Mouse (Mus musculus) hindbrain, embryonic 11.5 days (tissue): ENCODE data around the gene Gm21969. TPM values are rescaled to one million over a fixed set of nuclear protein-coding genes. Genes with fewer than 3 reads are reported as not detected.

Experiments
- ATAC-seq: fragments of 200-750 bp; cut with Nextera tagmentation; 2 replicates; pipeline ENCODE4 v1.8.0; 2017; ENCODE audit warnings: mild to moderate bottlenecking, moderate TSS enrichment, moderate library complexity; ENCODE audit not compliant: low FRiP score
- DNase-seq: peaks from one replicate; pipeline ENCODE4 v3.0.0-alpha.2; 2015; ENCODE audit warnings: low spot score
- H3K27ac ChIP-seq: fragments of 300-500 bp; sonication (generic); 2 replicates; pipeline ENCODE4 v1.5.1; 2014; ENCODE audit warnings: mild to moderate bottlenecking, low read depth, low read length
- H3K27me3 ChIP-seq: fragments of 300-500 bp; sonication (generic); 2 replicates; pipeline ENCODE4 v1.6.1; 2014; ENCODE audit warnings: mild to moderate bottlenecking, low read length, moderate library complexity, mixed read lengths; ENCODE audit not compliant: control insufficient read depth, insufficient read depth
- H3K36me3 ChIP-seq: fragments of 300-500 bp; sonication (generic); 2 replicates; pipeline ENCODE4 v1.6.1; 2014; ENCODE audit warnings: mild to moderate bottlenecking, low read length, moderate library complexity, mixed read lengths; ENCODE audit not compliant: control insufficient read depth, insufficient read depth
- H3K4me1 ChIP-seq: fragments of 300-500 bp; sonication (generic); replicated peaks from 2 replicates; pipeline ENCODE4 v1.6.1; 2014; ENCODE audit warnings: low read length, mixed read lengths; ENCODE audit not compliant: control insufficient read depth, insufficient read depth
- H3K4me2 ChIP-seq: fragments of 300-500 bp; sonication (generic); replicated peaks from 2 replicates; pipeline ENCODE4 v1.6.1; 2014; ENCODE audit warnings: mild to moderate bottlenecking, low read depth, low read length
- H3K4me3 ChIP-seq: fragments of 300-500 bp; sonication (generic); 2 replicates; pipeline ENCODE4 v1.5.1; 2014; ENCODE audit warnings: low read depth, low read length
- H3K9ac ChIP-seq: fragments of 300-500 bp; sonication (generic); 2 replicates; pipeline ENCODE4 v1.6.1; 2014; ENCODE audit warnings: low read depth, low read length
- H3K9me3 ChIP-seq: fragments of 300-500 bp; sonication (generic); 2 replicates; pipeline ENCODE4 v1.6.1; 2016; ENCODE audit warnings: low read length; ENCODE audit not compliant: control insufficient read depth
- WGBS: fragments of 180-500 bp; shearing (Covaris S2); extraction: QIAGEN DNeasy Blood & Tissue Kit; methylation state at CpG from one replicate; pipeline ENCODE4 v1.1.7; 2014; 5-methylcytosine and 5-hydroxymethylcytosine counted together
- polyA plus RNA-seq: library from polyadenylated mRNA; unstranded; fragments of >200 nt; fragmentation: Nextera tagmentation; extraction: Ambion mirVana; gene quantifications from 2 replicates; pipeline ENCODE4 v1.2.1, GENCODE M21; 2014

Gene Gm21969
- polyA plus RNA-seq, 1 experiment from 2014 or later: not detected

GRCm38 (mm10) chr4:139582346-139582745 lies 20.6 kb upstream of the Gm21969 start:
- H3K9ac ChIP-seq: no peak overlapping the region
- H3K27me3 ChIP-seq: no peaks in the 10 kb centered on the region
- H3K9me3 ChIP-seq: no peaks in the 10 kb centered on the region
- H3K4me2 ChIP-seq: no peak overlapping the region
- no peaks in the 10 kb centered on the region for H3K36me3 ChIP-seq
- H3K4me3 ChIP-seq: no peak overlapping the region
- H3K4me1 ChIP-seq: peaks cover 19% of the 10 kb centered on the region
- no peak for ATAC-seq
- WGBS: 85% methylated on average over 6 of the region's 6 CpGs
- no peak overlapping the region for H3K27ac ChIP-seq
- DNase-seq: no peak

- DNase-seq (no peak), ATAC-seq (no peak)
- H3K4me2 ChIP-seq: no peak overlapping the region
- H3K27ac ChIP-seq: no peak overlapping the region
- no peaks in the 10 kb centered on the region for H3K36me3 ChIP-seq
- WGBS: 54% methylated on average over 3 of the region's 3 CpGs
- no peaks in the 10 kb centered on the region for H3K27me3 ChIP-seq
- H3K4me1 ChIP-seq: peaks cover 19% of the 10 kb centered on the region
- H3K9ac ChIP-seq: no peak overlapping the region
- no peak overlapping the region for H3K4me3 ChIP-seq
- no peaks in the 10 kb centered on the region for H3K9me3 ChIP-seq
Measured at GRCm38 (mm10) chr4:139582903-139583302, 20.1 kb upstream of the Gm21969 start.

GRCm38 (mm10) chr4:139583629-139584245 lies 19.2 kb upstream of the Gm21969 start:
- H3K4me1 ChIP-seq: peaks cover 19% of the 10 kb centered on the region
- 82% methylated on average over 11 of the region's 11 CpGs for WGBS

GRCm38 (mm10) chr4:139584704-139585103 lies 18.3 kb upstream of the Gm21969 start:
- no peaks in the 10 kb centered on the region for H3K27me3 ChIP-seq
- no peak overlapping the region for H3K4me3 ChIP-seq
- H3K36me3 ChIP-seq: no peaks in the 10 kb centered on the region
- no peak for DNase-seq
- H3K4me2 ChIP-seq: no peak overlapping the region
- no peaks in the 10 kb centered on the region for H3K9me3 ChIP-seq
- H3K27ac ChIP-seq: no peak overlapping the region
- H3K9ac ChIP-seq: no peak overlapping the region
- peaks cover 21% of the 10 kb centered on the region for H3K4me1 ChIP-seq
- WGBS: 78% methylated on average over 11 of the region's 11 CpGs
- no peak for ATAC-seq

More at GRCm38 (mm10) chr4:139583629-139584245, 19.2 kb upstream of the Gm21969 start:
- ATAC-seq: no peak
- H3K27ac ChIP-seq: no peak overlapping the region
- no peak for DNase-seq
- H3K27me3 ChIP-seq: no peaks in the 10 kb centered on the region
- H3K4me2 ChIP-seq: no peak overlapping the region
- H3K9me3 ChIP-seq: no peaks in the 10 kb centered on the region
- H3K36me3 ChIP-seq: no peaks in the 10 kb centered on the region
- no peak overlapping the region for H3K9ac ChIP-seq
- no peak overlapping the region for H3K4me3 ChIP-seq

GRCm38 (mm10) chr4:139585713-139586112 lies 17.3 kb upstream of the Gm21969 start:
- WGBS: 89% methylated on average over 7 of the region's 7 CpGs
- Histone ChIP-seq H3K4me2 (no peak overlapping the region), H3K27me3 (no peaks in the 10 kb centered on the region), H3K36me3 (no peaks in the 10 kb centered on the region), H3K4me3 (no peak overlapping the region), H3K27ac (no peak overlapping the region), H3K4me1 (peaks cover 14% of the 10 kb centered on the region), H3K9me3 (no peaks in the 10 kb centered on the region), H3K9ac (no peak overlapping the region)
- DNase-seq: no peak
- no peak for ATAC-seq

- H3K36me3 ChIP-seq: no peaks in the 10 kb centered on the region
- H3K27ac ChIP-seq: no peak overlapping the region
- no peak overlapping the region for H3K9ac ChIP-seq
- peaks cover 4% of the 10 kb centered on the region; the same call in 1 of the 2 replicates for H3K4me1 ChIP-seq
- no peak overlapping the region for H3K4me2 ChIP-seq
- DNase-seq (no peak), ATAC-seq (no peak)
- no peaks in the 10 kb centered on the region for H3K27me3 ChIP-seq
- no peak overlapping the region for H3K4me3 ChIP-seq
- WGBS: 78% methylated on average over 4 of the region's 4 CpGs
- H3K9me3 ChIP-seq: no peaks in the 10 kb centered on the region
Measured at GRCm38 (mm10) chr4:139587370-139587769, 15.6 kb upstream of the Gm21969 start.

GRCm38 (mm10) chr4:139587773-139588172 lies 15.2 kb upstream of the Gm21969 start:
- no peak for ATAC-seq
- H3K27me3 ChIP-seq: no peaks in the 10 kb centered on the region
- no peaks in the 10 kb centered on the region for H3K36me3 ChIP-seq
- no peak for DNase-seq
- no peak overlapping the region for H3K4me3 ChIP-seq
- no peak overlapping the region for H3K9ac ChIP-seq
- WGBS: 87% methylated on average over 4 of the region's 4 CpGs
- H3K4me1 ChIP-seq: peaks cover 4% of the 10 kb centered on the region; the same call in 1 of the 2 replicates
- no peak overlapping the region for H3K27ac ChIP-seq
- H3K9me3 ChIP-seq: no peaks in the 10 kb centered on the region
- no peak overlapping the region for H3K4me2 ChIP-seq

- Histone ChIP-seq H3K4me1 (peaks cover 4% of the 10 kb centered on the region; the same call in 1 of the 2 replicates), H3K36me3 (no peaks in the 10 kb centered on the region), H3K4me2 (no peak overlapping the region), H3K9ac (no peak overlapping the region), H3K27me3 (no peaks in the 10 kb centered on the region), H3K9me3 (no peaks in the 10 kb centered on the region), H3K27ac (peak overlapping the region; percentile 24; the same call in 1 of the 2 replicates), H3K4me3 (no peak overlapping the region)
- DNase-seq (peak; percentile 43), ATAC-seq (no peak)
- 53% methylated on average over 5 of the region's 5 CpGs for WGBS
Measured at GRCm38 (mm10) chr4:139589351-139590027, 13.5 kb upstream of the Gm21969 start.

- H3K9me3 ChIP-seq: no peaks in the 10 kb centered on the region
- no peaks in the 10 kb centered on the region for H3K27me3 ChIP-seq
- ATAC-seq: peak; percentile 56
- H3K9ac ChIP-seq: no peak overlapping the region
- DNase-seq: peak; percentile 79
- H3K27ac ChIP-seq: peak overlapping the region; percentile 58; the same call in 1 of the 2 replicates
- no peak overlapping the region for H3K4me2 ChIP-seq
- peaks cover 4% of the 10 kb centered on the region; the same call in 1 of the 2 replicates for H3K4me1 ChIP-seq
- H3K36me3 ChIP-seq: no peaks in the 10 kb centered on the region
- no peak overlapping the region for H3K4me3 ChIP-seq
- WGBS: 16% methylated on average over 4 of the region's 4 CpGs
Measured at GRCm38 (mm10) chr4:139590446-139590845, 12.5 kb upstream of the Gm21969 start.
